Mouse (Mus musculus) induced T-regulatory cell, adult 2 months (primary cell): ENCODE results near the gene Uhrf2.

Source experiments
- DNase-seq: peaks from one replicate; pipeline ENCODE4 v3.0.0-alpha.2; 2012; ENCODE audit warnings: low read depth

Gene Uhrf2

DNA sequence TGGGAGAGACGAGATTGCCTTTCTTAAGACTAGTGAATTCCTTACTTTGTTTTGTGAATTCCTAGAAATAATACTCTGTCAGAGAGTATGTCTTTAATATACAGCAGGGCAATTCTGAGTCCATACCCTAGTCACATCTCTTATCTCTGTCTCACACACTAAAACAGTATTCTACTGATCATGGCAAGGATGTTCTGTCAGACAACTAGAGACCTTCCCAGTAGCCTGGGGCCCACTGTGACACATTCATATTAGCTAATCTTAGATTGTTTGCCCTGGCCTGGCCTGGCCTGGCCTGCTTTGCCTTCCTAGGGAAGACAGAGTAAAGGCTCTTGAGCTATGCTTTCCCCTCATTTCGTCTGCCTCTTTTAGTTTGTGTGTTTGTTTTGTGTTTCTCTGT, 20.3 kb downstream of the Uhrf2 start:
- no peak for DNase-seq

DNA sequence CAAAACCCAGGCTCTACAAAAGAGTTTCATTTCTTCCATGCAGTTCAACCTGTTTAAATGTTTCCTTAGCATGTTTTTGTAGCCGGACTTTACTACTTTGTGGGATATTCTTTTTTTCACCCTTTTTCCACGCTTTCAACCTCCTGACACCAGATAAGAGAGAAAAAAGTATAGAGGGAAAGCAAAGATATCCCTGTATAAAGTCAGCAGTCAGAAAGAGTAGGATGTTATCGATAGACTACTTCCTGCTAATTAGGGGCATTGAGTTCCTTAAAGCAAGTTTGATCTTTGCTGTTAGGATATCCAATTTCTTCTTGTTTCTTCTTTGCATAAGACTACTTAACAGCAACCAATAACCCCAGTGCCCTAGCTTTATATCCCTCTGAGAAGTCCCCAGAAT, 21.2 kb downstream of the Uhrf2 start:
- DNase-seq = no peak

DNA sequence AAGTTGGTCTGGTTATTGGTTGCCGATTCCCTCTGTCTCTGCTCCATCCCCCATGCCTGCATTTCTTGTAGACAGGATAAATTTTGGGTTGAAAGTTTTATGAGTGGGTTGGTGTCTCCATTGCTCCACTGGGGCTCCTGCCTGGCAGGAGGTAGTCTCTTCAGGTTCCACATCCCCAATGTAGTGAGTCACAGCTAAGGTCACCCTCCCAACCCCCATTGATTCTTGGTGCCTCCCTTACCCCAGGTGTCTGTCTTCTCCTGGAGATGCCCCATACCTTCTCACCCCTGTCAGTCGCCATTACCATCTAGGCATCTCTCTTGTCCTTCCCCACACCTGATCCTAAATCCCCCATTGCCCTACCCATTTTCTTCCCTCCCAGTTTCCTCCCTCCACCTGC, 23.9 kb downstream of the Uhrf2 start:
- DNase-seq = no peak

DNA sequence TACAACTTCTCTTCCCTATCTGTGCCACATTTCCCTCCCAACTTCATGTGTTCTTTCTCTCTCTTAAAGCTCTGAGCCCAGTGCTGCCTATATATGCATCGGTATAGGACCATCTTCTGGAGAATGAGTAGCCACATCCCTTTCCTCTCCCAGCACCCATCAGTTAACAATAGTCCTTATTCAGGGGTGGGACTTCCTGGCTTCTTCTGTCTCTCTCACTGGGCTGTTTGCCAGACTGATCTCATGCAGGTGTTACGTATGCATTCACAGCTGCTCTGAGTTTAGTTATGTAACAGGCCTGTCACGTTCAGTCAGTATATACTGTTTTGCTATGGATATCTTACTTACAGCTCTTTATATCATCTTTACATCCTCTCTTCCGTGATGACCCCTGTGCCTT, 35.5 kb downstream of the Uhrf2 start:
- DNase-seq = no peak

DNA sequence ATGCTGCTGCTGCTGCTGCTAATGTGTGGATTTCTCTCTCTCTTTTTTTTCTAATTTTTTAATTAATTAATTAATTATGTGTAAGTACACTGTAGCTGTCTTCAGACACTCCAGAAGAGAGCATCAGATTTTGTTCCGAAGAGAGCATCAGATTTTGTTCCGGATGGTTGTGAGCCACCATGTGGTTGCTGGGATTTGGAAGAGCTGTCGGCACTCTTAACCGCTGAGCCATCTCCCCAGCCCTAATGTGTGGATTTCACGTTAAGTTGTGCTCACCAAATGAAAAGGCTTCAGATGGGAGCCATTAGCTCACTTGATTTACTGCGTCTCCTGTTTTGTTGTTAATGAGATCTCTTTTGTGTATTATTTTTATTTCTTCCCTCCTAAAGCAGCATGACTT, 59.9 kb downstream of the Uhrf2 start:
- DNase-seq = no peak

DNA sequence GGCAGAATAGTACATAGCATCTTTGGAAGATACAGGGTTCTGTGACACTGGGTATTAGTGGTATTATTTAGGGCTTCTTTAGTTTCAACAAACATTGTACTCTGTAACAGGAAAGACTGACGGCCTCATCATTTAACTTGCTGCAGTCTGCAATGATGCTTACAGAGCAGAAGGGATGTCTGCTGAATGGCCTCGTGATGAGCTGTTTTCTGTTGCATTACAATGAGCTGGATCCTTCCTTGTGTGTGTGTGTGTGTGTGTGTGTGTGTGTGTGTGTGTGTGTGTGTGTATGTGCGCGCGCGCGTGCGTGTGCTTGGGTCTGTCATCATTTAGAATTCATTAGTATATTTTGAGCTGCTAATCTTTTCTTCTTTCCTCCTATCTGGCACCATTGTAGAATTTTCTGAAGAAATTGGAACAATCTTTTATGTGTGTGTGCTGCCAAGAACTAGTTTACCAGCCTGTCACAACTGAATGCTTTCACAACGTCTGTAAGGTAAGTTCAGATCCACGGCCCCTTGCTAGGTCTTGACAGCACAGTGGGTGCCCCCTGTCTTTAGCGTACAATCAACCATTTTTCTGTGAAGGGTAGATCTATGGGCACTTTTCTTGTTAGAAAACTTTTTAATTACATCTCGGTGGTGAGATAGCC, 61.5 kb downstream of the Uhrf2 start:
- DNase-seq = no peak

DNA sequence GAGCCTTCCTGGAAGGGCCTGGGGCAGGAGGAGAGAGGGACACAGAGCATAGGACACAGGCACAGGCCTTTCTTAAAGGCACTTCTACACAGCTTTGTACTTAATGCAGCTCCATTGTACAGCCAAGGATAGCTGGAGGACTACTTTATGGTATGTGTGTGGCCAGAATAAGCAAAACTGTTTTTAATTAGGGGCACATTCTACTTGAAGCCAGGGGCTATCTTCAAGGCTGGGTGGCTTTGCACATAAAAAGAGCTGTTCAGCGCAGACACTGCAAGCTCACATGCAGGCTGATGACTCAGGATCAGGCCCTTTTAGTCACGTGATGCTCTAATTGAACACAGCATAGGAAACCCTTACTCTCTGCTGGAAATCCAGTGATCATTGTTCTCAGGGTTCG, 65.9 kb downstream of the Uhrf2 start:
- DNase-seq = no peak

DNA sequence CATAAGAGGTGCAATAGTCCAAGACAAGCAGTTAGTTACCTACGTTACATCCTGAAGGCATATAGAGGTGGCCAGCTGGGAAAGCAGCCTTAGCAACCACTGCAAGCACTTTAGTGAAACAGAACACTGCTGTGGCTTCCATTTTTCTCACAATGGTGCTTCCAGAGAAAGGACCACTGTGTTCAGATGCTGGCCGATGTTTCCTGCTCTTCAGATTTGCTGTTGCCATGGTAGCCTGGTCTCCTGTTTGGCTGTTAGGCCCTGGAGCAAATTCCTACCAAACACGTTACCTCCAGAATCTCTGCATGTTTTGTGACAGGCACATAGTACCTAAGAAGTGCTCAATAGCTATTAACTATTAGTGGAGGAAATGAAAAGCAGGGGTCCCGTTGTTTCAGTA, 66.7 kb downstream of the Uhrf2 start:
- no peak for DNase-seq

DNA sequence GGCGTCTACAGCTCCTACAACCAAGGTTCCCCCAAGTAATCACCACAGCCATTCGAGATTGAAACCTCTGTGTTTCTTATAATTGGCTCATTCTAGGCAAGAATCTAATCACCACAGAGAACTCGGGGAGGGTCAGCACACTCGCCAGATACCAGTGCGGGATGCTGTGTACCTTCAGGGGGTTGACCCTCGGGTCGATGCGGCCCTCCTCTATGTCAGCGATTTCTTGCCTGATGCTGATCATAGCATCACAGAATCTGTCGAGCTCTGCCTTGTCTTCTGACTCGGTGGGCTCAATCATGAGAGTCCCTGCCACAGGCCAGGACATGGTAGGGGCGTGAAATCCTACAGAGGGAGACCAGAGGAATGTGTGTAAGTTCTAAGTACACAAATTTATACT, 70.3 kb downstream of the Uhrf2 start:
- no peak for DNase-seq

DNA sequence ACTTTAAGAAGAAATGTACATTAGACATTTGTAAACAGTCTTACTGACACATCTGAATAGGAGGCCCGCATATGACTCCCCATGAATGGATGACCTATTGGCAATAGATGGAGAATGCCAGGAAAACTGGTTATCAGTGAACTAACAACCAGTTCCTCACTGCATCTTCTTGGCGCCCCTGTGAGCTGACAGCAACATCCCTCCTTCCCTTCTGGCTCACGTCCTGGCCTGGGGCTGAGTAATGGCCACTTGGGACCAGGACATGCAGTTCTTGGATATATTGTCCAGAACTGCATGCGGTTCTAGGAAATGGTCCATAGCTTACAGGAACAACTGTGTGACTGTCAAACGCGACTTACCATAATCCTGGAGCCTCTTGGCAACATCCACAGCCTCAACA, 72.3 kb downstream of the Uhrf2 start:
- DNase-seq = no peak

DNA sequence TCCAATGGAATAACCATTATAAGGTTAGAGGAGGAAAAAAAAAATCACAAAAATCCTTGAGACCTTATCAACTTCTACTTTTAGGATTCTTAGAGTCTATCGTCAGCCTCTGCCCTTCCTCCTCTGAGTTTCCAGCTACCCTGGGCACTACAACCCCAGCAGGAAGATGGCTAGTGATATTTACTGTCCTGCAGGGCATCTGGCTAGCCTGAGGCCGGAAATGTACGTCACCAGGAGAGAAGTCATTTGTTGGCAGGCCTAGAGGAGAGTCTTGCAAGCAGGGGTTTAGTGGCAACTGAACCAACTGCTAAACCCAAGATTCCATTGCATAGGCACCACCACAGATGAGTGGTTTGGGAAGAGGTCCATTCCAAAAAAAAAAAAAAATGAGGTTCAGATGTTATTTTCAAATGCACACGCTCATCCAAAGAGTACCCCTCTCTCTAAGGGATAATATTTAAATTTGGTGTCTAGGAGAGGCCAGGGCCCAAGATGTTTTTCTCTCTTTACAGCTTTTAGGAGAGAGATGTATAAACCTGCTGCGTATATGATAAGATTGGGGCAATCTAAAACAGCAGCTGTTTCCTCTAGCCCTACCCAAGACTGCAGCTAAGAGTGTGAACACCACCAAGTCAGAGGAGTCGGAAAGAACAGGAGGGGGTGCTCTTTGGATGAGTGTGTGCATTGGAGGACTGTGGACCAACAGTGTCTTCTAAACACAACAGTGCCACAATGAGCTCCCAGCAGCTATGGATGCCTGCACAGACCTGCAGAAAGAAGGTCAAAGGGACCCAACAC, 74.9 kb downstream of the Uhrf2 start:
- no peak for DNase-seq

DNA sequence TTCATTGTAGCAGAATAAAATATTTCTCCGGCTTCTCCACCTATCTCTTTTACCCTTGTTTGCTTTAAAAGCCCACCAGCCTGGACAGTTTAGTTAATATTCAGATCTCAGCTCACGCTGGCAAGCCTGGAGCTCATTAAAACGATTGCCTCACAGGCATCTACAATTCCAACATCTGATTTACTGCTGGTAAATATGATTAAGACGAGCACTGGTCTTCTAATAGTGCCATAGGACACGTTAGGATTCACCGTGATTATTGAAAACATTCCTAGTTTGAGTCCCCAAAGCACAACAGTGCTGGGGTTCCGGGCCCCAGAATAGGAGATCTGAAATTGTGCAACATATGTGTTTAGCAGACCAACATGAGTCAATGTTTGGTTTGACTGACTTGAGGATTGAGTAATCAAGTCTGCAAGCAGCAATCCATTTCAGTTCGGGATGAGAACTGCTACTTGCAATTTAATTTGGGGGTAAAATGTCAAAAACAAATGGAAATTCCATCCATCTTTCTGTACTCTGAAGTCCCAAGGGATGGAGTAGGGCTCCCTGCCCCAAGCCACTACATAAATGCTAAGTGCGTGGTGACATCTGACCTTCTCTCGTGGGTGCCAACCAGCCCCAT, 77.0 kb downstream of the Uhrf2 start:
- DNase-seq = no peak

DNA sequence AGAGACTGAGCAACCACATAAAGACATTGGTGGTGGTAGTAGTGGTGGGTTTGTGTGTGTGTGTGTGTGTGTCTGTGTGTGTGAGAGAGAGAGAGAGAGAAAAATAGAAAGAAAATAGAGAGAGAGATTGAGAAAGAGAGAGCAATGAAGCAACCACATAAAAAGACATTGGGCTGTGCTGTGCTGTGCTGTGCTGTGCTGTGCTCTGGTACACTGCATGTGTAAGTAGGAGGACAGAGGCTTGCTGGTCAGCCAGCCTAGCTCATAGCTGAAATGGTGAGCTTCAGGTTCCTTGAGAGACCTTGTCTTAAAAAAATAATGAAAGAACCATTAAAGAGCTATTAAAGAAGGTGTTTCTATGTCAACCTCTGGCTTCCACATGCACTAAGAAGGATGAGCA, 78.3 kb downstream of the Uhrf2 start:
- no peak for DNase-seq

DNA sequence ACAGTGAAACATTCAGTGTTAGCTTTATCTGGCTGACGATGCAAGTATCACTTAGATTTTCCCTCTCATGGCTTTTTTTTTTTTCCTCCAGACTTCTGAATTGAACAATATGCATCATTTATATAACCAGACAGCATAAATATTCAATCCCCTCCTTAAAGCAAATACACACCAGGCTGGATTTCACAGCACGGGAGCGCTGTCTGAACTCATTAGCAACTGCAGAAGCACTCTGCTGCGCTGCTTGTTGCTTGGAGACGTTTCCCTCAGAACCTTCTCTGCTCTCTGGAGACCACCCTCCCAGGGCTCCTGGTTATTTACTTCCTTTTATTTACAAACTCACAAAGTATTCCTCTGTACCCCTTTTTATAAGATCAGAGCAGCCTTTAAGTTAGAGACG, 78.8 kb downstream of the Uhrf2 start:
- DNase-seq = no peak

DNA sequence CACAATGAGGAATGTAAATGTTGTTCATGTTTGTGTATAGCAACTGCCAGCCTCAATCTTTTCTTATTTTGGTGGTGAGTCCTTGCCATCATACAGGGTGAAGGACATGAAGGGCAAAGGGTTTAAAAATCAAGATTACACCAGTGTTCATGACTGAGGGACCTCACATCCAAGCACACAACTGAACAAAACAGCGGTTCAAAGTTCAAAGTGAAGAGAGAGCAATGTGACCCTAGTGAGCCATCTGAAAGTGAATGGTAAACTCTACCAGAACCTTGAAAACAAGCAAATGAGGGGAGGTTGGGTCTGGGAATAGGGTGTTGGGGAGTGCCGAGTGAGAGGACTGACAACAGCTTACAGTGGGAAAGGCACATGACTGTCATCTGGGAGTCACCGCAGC, 81.1 kb downstream of the Uhrf2 start:
- DNase-seq = no peak

DNA sequence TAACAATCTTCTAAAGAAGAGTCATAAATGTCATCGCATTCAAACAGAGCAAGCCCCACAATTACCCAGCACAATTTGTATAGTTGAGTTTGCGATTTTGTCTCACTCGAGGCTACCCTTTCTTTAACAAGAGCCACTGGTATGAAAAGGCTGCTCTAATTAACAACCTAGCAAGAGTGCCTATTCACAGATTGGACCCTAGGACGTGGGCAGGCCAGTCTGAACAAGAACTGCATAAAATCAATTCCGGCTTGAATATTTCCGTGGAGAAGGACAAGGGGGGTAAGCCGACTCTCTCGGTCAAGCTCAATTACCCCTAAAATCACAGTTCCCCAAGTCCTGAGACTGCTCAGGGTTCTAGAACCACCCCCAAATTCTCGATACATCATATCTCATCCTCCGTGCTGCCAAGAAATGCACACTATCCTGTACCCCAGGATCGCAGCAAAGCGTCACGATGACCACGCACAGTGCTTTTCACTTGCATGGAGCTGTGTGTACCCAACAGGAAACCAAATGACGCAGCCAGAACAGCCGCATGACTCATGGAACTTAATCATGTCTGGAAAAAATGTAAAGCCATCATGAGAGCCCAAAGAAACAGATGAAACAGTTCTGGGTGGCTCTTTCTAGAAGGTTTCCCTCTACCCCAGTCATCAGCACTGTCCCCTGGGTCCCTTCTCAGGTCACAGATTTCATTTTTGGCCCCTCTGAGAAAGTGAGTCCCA, 82.8 kb downstream of the Uhrf2 start:
- peak; percentile 13 for DNase-seq

DNA sequence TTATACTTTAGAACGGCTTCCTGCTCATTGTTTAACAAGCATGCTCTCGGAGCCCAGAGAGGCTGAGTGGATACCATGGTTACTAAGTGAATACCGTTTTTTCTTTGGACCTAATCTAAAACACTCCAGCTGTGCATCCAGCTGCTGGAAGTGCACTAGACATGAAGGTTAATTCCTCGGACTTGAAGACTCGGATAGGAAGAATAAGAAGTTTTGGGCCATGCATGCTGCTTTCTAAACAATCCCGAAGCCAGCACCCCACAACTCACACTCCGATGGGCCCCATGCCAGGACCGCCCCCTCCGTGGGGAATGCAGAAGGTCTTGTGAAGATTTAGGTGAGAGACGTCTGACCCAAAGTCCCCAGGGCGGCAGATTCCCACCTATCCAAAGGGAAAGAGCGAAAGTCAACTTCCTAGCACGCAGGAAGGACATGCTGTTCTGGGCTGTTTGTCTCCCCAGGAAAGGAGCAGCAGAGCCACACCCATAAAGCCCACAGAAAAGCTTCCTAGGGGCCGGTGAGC, 84.7 kb downstream of the Uhrf2 start:
- DNase-seq = no peak

DNA sequence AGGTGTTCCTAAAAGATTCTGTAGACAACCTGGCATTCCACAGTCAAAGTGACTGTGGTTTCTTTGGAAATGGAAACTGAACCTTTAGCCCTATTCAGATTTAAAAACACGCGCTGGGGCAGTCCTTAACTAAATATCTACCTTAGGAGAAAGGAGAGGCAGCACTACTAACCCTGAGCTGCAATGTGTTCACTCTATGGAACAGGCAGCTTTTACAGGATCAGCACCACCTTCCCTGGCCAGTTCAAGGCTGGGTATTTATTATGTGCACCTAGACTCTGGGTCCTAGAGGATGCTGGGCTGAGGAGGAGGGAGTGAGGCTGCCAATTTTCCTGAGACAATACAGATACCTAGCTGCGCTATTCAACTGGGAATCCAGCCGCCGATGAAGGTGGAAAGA, 85.3 kb downstream of the Uhrf2 start:
- no peak for DNase-seq

DNA sequence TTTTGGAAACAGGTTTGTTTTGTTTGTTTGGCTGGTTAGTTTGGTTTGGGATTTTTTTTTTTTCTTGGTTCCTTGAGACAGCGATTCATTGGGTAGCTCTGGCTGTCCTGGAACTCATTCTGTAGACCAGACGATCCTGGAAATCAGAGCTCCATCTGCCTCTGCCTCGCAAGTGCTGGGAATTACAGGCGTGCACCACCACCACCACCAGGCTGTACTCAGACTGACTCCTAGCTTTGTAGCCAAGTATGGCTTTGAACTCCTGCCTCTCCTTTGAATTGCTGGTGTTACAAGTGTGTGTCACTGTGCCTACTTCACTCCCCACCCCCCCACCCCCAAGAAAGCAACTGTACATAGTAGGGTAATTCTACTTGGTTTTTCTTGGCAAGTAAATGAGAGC, 86.9 kb downstream of the Uhrf2 start:
- DNase-seq = no peak

DNA sequence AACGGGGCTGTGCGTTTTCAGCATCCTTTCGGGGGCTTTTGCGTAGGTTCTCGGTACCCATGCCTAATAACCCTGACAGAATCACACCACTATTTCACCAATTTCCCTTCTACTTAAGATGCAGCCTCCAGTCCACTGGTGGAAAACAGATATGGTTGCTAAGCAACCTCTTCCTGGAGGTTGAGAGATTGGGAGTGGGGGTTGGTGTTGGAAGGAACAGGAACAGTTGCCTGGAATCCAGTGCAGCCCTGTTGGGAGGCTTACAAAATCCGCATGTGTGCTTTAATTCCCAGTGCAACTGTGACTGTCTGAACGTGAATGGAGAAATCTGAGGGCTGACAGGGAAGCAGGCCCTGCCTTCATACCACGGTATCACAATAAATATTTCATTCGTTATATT, 87.5 kb downstream of the Uhrf2 start:
- DNase-seq = no peak

DNA sequence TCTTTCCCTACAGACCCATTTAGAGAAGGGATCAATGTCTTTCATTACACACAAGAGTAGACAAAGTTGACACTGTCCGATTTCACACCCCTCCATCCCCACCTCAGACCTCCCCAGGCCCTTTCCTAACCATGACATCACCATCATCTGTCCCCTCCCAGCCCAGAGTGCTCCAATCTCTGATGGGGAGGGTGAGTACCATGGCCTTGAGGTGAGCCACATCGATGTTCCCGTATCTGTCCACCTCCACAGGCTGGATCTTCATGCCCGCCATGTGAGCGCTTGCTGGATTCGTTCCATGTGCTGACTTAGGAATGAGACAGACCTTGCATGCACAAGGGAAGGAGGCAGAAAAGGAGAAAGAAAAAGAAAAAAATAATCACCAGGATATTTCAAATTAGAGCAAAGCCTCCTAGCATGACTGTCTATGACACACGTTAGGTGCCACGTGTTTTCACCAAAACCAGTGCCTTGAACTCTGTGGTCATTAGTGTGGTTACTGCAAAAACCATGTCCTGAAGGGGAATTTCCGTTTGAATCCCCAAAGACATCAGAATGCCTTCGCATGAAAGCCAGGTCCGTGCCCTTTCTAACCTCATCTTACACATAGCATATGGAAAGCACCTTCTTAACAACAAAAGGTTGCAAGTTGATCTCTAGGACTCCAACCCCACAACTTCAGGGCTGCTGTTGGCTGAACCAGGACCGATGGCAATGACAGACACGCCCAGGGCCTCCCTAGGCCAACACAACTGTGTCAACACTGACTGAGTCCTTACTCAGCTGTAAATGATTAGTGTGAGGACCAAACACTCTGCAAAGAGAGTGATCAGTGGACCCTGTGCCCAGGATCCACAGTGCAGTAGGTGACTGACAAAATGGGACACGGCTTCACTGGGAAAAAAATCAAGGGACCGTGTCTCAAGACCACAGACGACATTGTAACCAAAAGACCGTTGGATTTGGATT, 88.3 kb downstream of the Uhrf2 start:
- no peak for DNase-seq
